Mouse (Mus musculus): Measurements from ENCODE around the gene Rdh16f2. TPM values are rescaled to one million over a fixed set of nuclear protein-coding genes. Genes with fewer than 3 reads are reported as not detected.
A peak's percentile ranks its signal among the peaks of the same experiment; 100 is the strongest.

Rdh16f2 gene
- polyA plus RNA-seq, 1 experiment, result not detected

GRCm38 (mm10) chr10:127922241-127922640, 56.0 kb downstream of the Rdh16f2 start:
- no peak overlapping the region for H3ac ChIP-seq (ENCODE audit: control insufficient read depth, insufficient read length, low read depth)
- H3K27me3 ChIP-seq (ENCODE audit: control insufficient read depth, insufficient read depth, insufficient read length), result no peaks in the 10 kb centered on the region
- no peak overlapping the region for H3K4me3 ChIP-seq (ENCODE audit: insufficient read depth, poor library complexity, severe bottlenecking)
- H3K79me3 ChIP-seq (ENCODE audit: low read depth), result no peaks in the 10 kb centered on the region
- H3K36me3 ChIP-seq (ENCODE audit: control insufficient read depth, insufficient read depth), result no peaks in the 10 kb centered on the region
- H3K79me2 ChIP-seq (ENCODE audit: control insufficient read depth, insufficient read depth), result no peaks in the 10 kb centered on the region
- TF ChIP-seq CEBPB (IDR thresholded peaks at IDR 0.05; ENCODE audit: low read depth), result no peak
- TF ChIP-seq MAX (IDR thresholded peaks at IDR 0.05), result no peak
- TF ChIP-seq CTCF (IDR thresholded peaks at IDR 0.05; ENCODE audit: control insufficient read depth, insufficient read depth, insufficient read length), result no peak
- TF ChIP-seq MYOD1 (IDR thresholded peaks at IDR 0.05; ENCODE audit: control insufficient read depth, insufficient read length, low read depth), result no peak
- no peak for TF ChIP-seq USF1 (IDR thresholded peaks at IDR 0.05; ENCODE audit: low read depth)
- TF ChIP-seq MYOG (IDR thresholded peaks at IDR 0.05; ENCODE audit: control insufficient read depth, extremely low read depth, insufficient read length), result no peak
- no peak for TF ChIP-seq FOSL1 (IDR thresholded peaks at IDR 0.05; ENCODE audit: insufficient read depth, low read length, poor library complexity, severe bottlenecking)

GRCm38 (mm10) chr10:127923024-127923423, 56.8 kb downstream of the Rdh16f2 start:
- no peaks in the 10 kb centered on the region for H3K27me3 ChIP-seq (ENCODE audit: control insufficient read depth, insufficient read depth, insufficient read length)
- no peak overlapping the region for H3K4me3 ChIP-seq (ENCODE audit: insufficient read depth, poor library complexity, severe bottlenecking)
- H3K36me3 ChIP-seq (ENCODE audit: control insufficient read depth, insufficient read depth), result no peaks in the 10 kb centered on the region
- H3K79me2 ChIP-seq (ENCODE audit: control insufficient read depth, insufficient read depth), result no peaks in the 10 kb centered on the region
- TF ChIP-seq CEBPB (IDR thresholded peaks at IDR 0.05; ENCODE audit: low read depth), result no peak
- no peak for TF ChIP-seq MYOG (IDR thresholded peaks at IDR 0.05; ENCODE audit: control insufficient read depth, extremely low read depth, insufficient read length)
- no peak for TF ChIP-seq USF1 (IDR thresholded peaks at IDR 0.05; ENCODE audit: low read depth)
- TF ChIP-seq MAX (IDR thresholded peaks at IDR 0.05), result no peak
- TF ChIP-seq FOSL1 (IDR thresholded peaks at IDR 0.05; ENCODE audit: insufficient read depth, low read length, poor library complexity, severe bottlenecking), result no peak
- no peak for TF ChIP-seq CTCF (IDR thresholded peaks at IDR 0.05; ENCODE audit: control insufficient read depth, insufficient read depth, insufficient read length)
- H3ac ChIP-seq (ENCODE audit: control insufficient read depth, insufficient read length, low read depth), result no peak overlapping the region
- no peaks in the 10 kb centered on the region for H3K79me3 ChIP-seq (ENCODE audit: low read depth)

- Histone ChIP-seq H3K36me3 (ENCODE audit: control insufficient read depth, insufficient read depth) (no peaks in the 10 kb centered on the region), H3K27me3 (ENCODE audit: control insufficient read depth, insufficient read depth, insufficient read length) (no peaks in the 10 kb centered on the region), H3ac (ENCODE audit: control insufficient read depth, insufficient read length, low read depth) (no peak overlapping the region), H3K79me2 (ENCODE audit: control insufficient read depth, insufficient read depth) (no peaks in the 10 kb centered on the region), H3K79me3 (ENCODE audit: low read depth) (no peaks in the 10 kb centered on the region), H3K4me3 (ENCODE audit: insufficient read depth, poor library complexity, severe bottlenecking) (no peak overlapping the region)
- TF ChIP-seq MYOG (IDR thresholded peaks at IDR 0.05; ENCODE audit: control insufficient read depth, extremely low read depth, insufficient read length), result no peak
- no peak for TF ChIP-seq CTCF (IDR thresholded peaks at IDR 0.05; ENCODE audit: control insufficient read depth, insufficient read depth, insufficient read length)
- TF ChIP-seq MYOD1 (IDR thresholded peaks at IDR 0.05; ENCODE audit: control insufficient read depth, insufficient read length, low read depth), result peak; percentile 86
- no peak for TF ChIP-seq USF1 (IDR thresholded peaks at IDR 0.05; ENCODE audit: low read depth)
Measured at GRCm38 (mm10) chr10:127924597-127925378, 58.5 kb downstream of the Rdh16f2 start.

Other genes with a start within 250 kb of the Rdh16f2 start
- 190 TPM for gene Lrp1, start 245.3 kb upstream of the Rdh16f2 start, polyA plus RNA-seq (2012; fragmentation: generic; extraction: Trizol)
- gene Stat6, start 223.5 kb upstream of the Rdh16f2 start, polyA plus RNA-seq (2012; fragmentation: generic; extraction: Trizol), result 0.26 TPM
- 6.8 TPM for gene Nemp1, start 199.6 kb upstream of the Rdh16f2 start, polyA plus RNA-seq (2012; fragmentation: generic; extraction: Trizol)
- 108 TPM for gene Nab2, start 197.9 kb upstream of the Rdh16f2 start, polyA plus RNA-seq (2012; fragmentation: generic; extraction: Trizol)
- 0.16 TPM for gene Myo1a, start 161.3 kb upstream of the Rdh16f2 start, polyA plus RNA-seq (2012; fragmentation: generic; extraction: Trizol)
- not detected for gene Tac2, start 142.0 kb upstream of the Rdh16f2 start, polyA plus RNA-seq (2012; fragmentation: generic; extraction: Trizol)
- 3.5 TPM for gene Zbtb39, start 126.9 kb upstream of the Rdh16f2 start, polyA plus RNA-seq (2012; fragmentation: generic; extraction: Trizol)
- 0.09 TPM for gene Gpr182, start 114.7 kb upstream of the Rdh16f2 start, polyA plus RNA-seq (2012; fragmentation: generic; extraction: Trizol)
- gene Rdh1, start 106.8 kb upstream of the Rdh16f2 start, polyA plus RNA-seq (2012; fragmentation: generic; extraction: Trizol), result 0.01 TPM
- not detected for gene Rdh16f1, start 106.7 kb upstream of the Rdh16f2 start, polyA plus RNA-seq (2012; fragmentation: generic; extraction: Trizol)
- 0.02 TPM for gene Rdh9, start 90.1 kb upstream of the Rdh16f2 start, polyA plus RNA-seq (2012; fragmentation: generic; extraction: Trizol)
- gene Rdh16, start 65.3 kb upstream of the Rdh16f2 start, polyA plus RNA-seq (2012; fragmentation: generic; extraction: Trizol), result not detected
- gene Rdh19, start 16.5 kb upstream of the Rdh16f2 start, polyA plus RNA-seq (2012; fragmentation: generic; extraction: Trizol), result not detected
- gene Rdh7, start 22.3 kb downstream of the Rdh16f2 start, polyA plus RNA-seq (2012; fragmentation: generic; extraction: Trizol), result not detected
- gene Sdr9c7, start 32.0 kb downstream of the Rdh16f2 start, polyA plus RNA-seq (2012; fragmentation: generic; extraction: Trizol), result not detected
- not detected for gene Hsd17b6, start 141.1 kb downstream of the Rdh16f2 start, polyA plus RNA-seq (2012; fragmentation: generic; extraction: Trizol)
- 27.8 TPM for gene Prim1, start 148.7 kb downstream of the Rdh16f2 start, polyA plus RNA-seq (2012; fragmentation: generic; extraction: Trizol)
- gene Naca, start 169.1 kb downstream of the Rdh16f2 start, polyA plus RNA-seq (2012; fragmentation: generic; extraction: Trizol), result 936 TPM
- 133 TPM for gene Ptges3, start 192.5 kb downstream of the Rdh16f2 start, polyA plus RNA-seq (2012; fragmentation: generic; extraction: Trizol)
- 3,917 TPM for gene Atp5b, start 216.8 kb downstream of the Rdh16f2 start, polyA plus RNA-seq (2012; fragmentation: generic; extraction: Trizol)
- 8.2 TPM for gene Baz2a, start 225.1 kb downstream of the Rdh16f2 start, polyA plus RNA-seq (2012; fragmentation: generic; extraction: Trizol)

All from C2C12 (cell line).